Mouse (Mus musculus): ENCODE results near the gene Eftud2.

DNA sequence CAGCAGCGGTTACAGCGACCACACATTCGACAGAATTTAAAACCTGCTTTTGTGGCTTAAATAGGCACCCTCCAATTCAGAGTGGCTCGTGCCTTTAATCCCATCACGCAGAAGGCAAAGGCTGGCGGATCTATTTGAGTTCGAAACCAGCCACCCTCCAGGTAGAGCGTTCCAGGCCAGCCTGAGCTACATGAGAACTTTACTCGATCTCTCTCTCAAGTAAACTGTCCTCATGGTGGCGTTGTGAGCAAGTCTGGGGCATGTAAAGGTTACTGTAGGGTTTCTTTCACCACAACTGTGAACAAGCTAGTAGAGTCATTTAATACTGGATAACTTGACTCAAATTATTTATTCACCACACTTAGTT, 44.5 kb upstream of the Eftud2 start:
- TF ChIP-seq POLR2A (IDR thresholded peaks at IDR 0.05; ENCODE audit: insufficient read depth, low read depth, low read length) (no peak), EP300 (IDR thresholded peaks at IDR 0.05; ENCODE audit: insufficient read depth, low read depth, low read length) (no peak)

Data from heart, adult 2 months (tissue).